Mouse (Mus musculus) CH12.LX (cell line): ENCODE measurements around the gene Mfsd4a. TPM values are rescaled to one million over a fixed set of nuclear protein-coding genes. Genes with fewer than 3 reads are reported as not detected.

Source experiments
- DNase-seq: peaks from one replicate; pipeline ENCODE4 v3.0.0-alpha.2; 2013; ENCODE audit errors: extremely low read depth
- H3K27ac ChIP-seq: 2 replicates; pipeline ENCODE4 v1.5.1; 2012; ENCODE audit warnings: low read depth, mild to moderate bottlenecking, control low read depth, moderate library complexity; ENCODE audit not compliant: insufficient read depth
- H3K27me3 ChIP-seq: replicated peaks from 2 replicates; pipeline ENCODE3; 2012; ENCODE audit warnings: inconsistent platforms
- H3K36me3 ChIP-seq, 2 experiments: replicated peaks in 1 of 2; 2 replicates each; pipeline versions ENCODE3 to v1.6.1; 2012; ENCODE audit warnings: inconsistent platforms in 1 of 2, low read length in 1 of 2, mild to moderate bottlenecking in 1 of 2, mixed read lengths in 1 of 2, moderate library complexity in 1 of 2; ENCODE audit not compliant: control insufficient read depth in 1 of 2, insufficient read depth in 1 of 2
- H3K4me1 ChIP-seq, 2 experiments: 2 replicates each; pipeline ENCODE4 v1.6.1; 2012; ENCODE audit warnings: inconsistent platforms in 1 of 2, moderate library complexity in 1 of 2; ENCODE audit not compliant: insufficient read depth in 2 of 2, control insufficient read depth in 1 of 2
- H3K4me2 ChIP-seq: 2 replicates; pipeline ENCODE4 v1.6.1; 2012; ENCODE audit warnings: low read depth, mild to moderate bottlenecking, control low read depth; ENCODE audit not compliant: poor library complexity, insufficient read depth, severe bottlenecking
- H3K4me3 ChIP-seq, 3 experiments: fragments of 150-350 bp in 1 of 3; sonication (generic) in 1 of 3; replicated peaks in 1 of 3; 2 replicates each; pipeline versions ENCODE3 to v1.5.1; 2011 to 2012; ENCODE audit warnings: low read depth in 2 of 3, low read length in 2 of 3, mild to moderate bottlenecking in 2 of 3, moderate library complexity in 2 of 3, control low read depth in 1 of 3, improper control_type of control experiment in 1 of 3, inconsistent platforms in 1 of 3, mixed read lengths in 1 of 3; ENCODE audit not compliant: poor library complexity in 1 of 3
- H3K79me2 ChIP-seq: replicated peaks from 2 replicates; pipeline ENCODE4 v1.6.1; 2012; ENCODE audit warnings: mild to moderate bottlenecking, moderate library complexity; ENCODE audit not compliant: control insufficient read depth, poor library complexity, insufficient read depth, severe bottlenecking; ENCODE audit errors: extremely low read depth
- H3K9ac ChIP-seq: 2 replicates; pipeline ENCODE4 v1.6.1; 2012; ENCODE audit warnings: low read depth, mild to moderate bottlenecking, control low read depth, moderate library complexity; ENCODE audit not compliant: insufficient read depth
- H3K9me3 ChIP-seq: replicated peaks from 2 replicates; pipeline ENCODE3; 2012; ENCODE audit warnings: low read length, inconsistent platforms, mixed read lengths
- CHD1 ChIP-seq: IDR thresholded peaks from 2 replicates; pipeline ENCODE4 v1.6.1; 2012; ENCODE audit warnings: low read depth, low read length, improper control_type of control experiment, inconsistent platforms
- CHD2 ChIP-seq: IDR thresholded peaks from 2 replicates; pipeline ENCODE4 v1.6.1; 2011; ENCODE audit warnings: low read length, improper control_type of control experiment
- CTCF ChIP-seq, 2 experiments: IDR thresholded peaks in 1 of 2; conservative IDR thresholded peaks in 1 of 2; 2 replicates each; pipeline ENCODE4 v1.5.1; 2011 to 2012; ENCODE audit warnings: low read depth in 2 of 2, low read length in 2 of 2, improper control_type of control experiment in 1 of 2, inconsistent platforms in 1 of 2, mild to moderate bottlenecking in 1 of 2, moderate library complexity in 1 of 2
- E2F4 ChIP-seq: IDR thresholded peaks from 2 replicates; pipeline ENCODE4 v1.6.1; 2011; ENCODE audit warnings: low read depth, low read length, improper control_type of control experiment; ENCODE audit not compliant: insufficient replicate concordance
- EP300 ChIP-seq: IDR thresholded peaks from 2 replicates; pipeline ENCODE4 v1.6.1; 2011; ENCODE audit warnings: low read length, improper control_type of control experiment
- ETS1 ChIP-seq: conservative IDR thresholded peaks from 2 replicates; pipeline ENCODE4 v1.6.1; 2012; ENCODE audit warnings: low read depth, mild to moderate bottlenecking, inconsistent platforms, low read length, improper control_type of control experiment, moderate library complexity
- GABPA ChIP-seq: IDR thresholded peaks from 2 replicates; pipeline ENCODE4 v1.6.1; 2012; ENCODE audit warnings: low read depth, low read length, improper control_type of control experiment, inconsistent platforms; ENCODE audit not compliant: insufficient replicate concordance
- HCFC1 ChIP-seq: IDR thresholded peaks from 2 replicates; pipeline ENCODE4 v1.6.1; 2012; ENCODE audit warnings: low read depth, mild to moderate bottlenecking, inconsistent platforms, low read length, improper control_type of control experiment
- IRF4 ChIP-seq: IDR thresholded peaks from 2 replicates; pipeline ENCODE4 v1.6.1; 2014; ENCODE audit warnings: low read depth, mild to moderate bottlenecking, inconsistent platforms, low read length, improper control_type of control experiment
- JUND ChIP-seq: conservative IDR thresholded peaks from 2 replicates; pipeline ENCODE4 v1.6.1; 2011; ENCODE audit warnings: low read depth, low read length, improper control_type of control experiment
- MAFK ChIP-seq: IDR thresholded peaks from 2 replicates; pipeline ENCODE4 v1.6.1; 2011; ENCODE audit warnings: low read length, improper control_type of control experiment; ENCODE audit not compliant: insufficient replicate concordance
- MAX ChIP-seq: IDR thresholded peaks from 2 replicates; pipeline ENCODE4 v1.6.1; 2011; ENCODE audit warnings: low read length, improper control_type of control experiment
- MAZ ChIP-seq: IDR thresholded peaks from 2 replicates; pipeline ENCODE4 v1.6.1; 2012; ENCODE audit warnings: low read depth, mild to moderate bottlenecking, inconsistent platforms, low read length, improper control_type of control experiment, moderate library complexity
- NELFE ChIP-seq: IDR thresholded peaks from 2 replicates; pipeline ENCODE4 v1.6.1; 2011; ENCODE audit warnings: low read depth, low read length, improper control_type of control experiment
- NRF1 ChIP-seq: IDR thresholded peaks from 2 replicates; pipeline ENCODE4 v1.6.1; 2014; ENCODE audit warnings: low read depth, mild to moderate bottlenecking, inconsistent platforms, low read length, improper control_type of control experiment, moderate library complexity
- PAX5 ChIP-seq: IDR thresholded peaks from 2 replicates; pipeline ENCODE4 v1.6.1; 2012; ENCODE audit warnings: low read length, inconsistent platforms, mixed read lengths
- POLR2A ChIP-seq: IDR thresholded peaks from 2 replicates; pipeline ENCODE4 v1.6.1; 2011; ENCODE audit warnings: low read depth, mild to moderate bottlenecking, improper control_type of control experiment, low read length
- POLR2AphosphoS2 ChIP-seq: IDR thresholded peaks from 2 replicates; pipeline ENCODE4 v1.6.1; 2011; ENCODE audit warnings: low read depth, low read length, improper control_type of control experiment
- RCOR1 ChIP-seq: conservative IDR thresholded peaks from 2 replicates; pipeline ENCODE4 v1.6.1; 2012; ENCODE audit warnings: low read depth, mild to moderate bottlenecking, inconsistent platforms, low read length, improper control_type of control experiment
- SIN3A ChIP-seq: IDR thresholded peaks from 2 replicates; pipeline ENCODE4 v1.6.1; 2012; ENCODE audit warnings: low read length, improper control_type of control experiment, inconsistent platforms
- TCF12 ChIP-seq: IDR thresholded peaks from 2 replicates; pipeline ENCODE4 v1.6.1; 2014; ENCODE audit warnings: low read depth, mild to moderate bottlenecking, inconsistent platforms, low read length, improper control_type of control experiment
- USF1 ChIP-seq: IDR thresholded peaks from 2 replicates; pipeline ENCODE4 v1.6.1; 2014; ENCODE audit warnings: low read depth, mild to moderate bottlenecking, inconsistent platforms, low read length, improper control_type of control experiment
- USF2 ChIP-seq: conservative IDR thresholded peaks from 2 replicates; pipeline ENCODE4 v1.6.1; 2011; ENCODE audit warnings: low read depth, low read length, improper control_type of control experiment
- ZC3H11A ChIP-seq: IDR thresholded peaks from 2 replicates; pipeline ENCODE4 v1.6.1; 2012; ENCODE audit warnings: low read depth, mild to moderate bottlenecking, inconsistent platforms, low read length, improper control_type of control experiment
- ZKSCAN1 ChIP-seq: IDR thresholded peaks from 2 replicates; pipeline ENCODE4 v1.6.1; 2012; ENCODE audit warnings: low read depth, inconsistent platforms, low read length, improper control_type of control experiment, borderline replicate concordance
- ZNF384 ChIP-seq: IDR thresholded peaks from 2 replicates; pipeline ENCODE4 v1.6.1; 2012; ENCODE audit warnings: low read depth, low read length, improper control_type of control experiment, inconsistent platforms
- dilution Hi-C: fragments of 300-500 bp; cut with MboI; formaldehyde crosslinking; loops from 2 replicates; pipeline ENCODE4 v1.14.3; 2020; ENCODE audit warnings: low sequenced_read_pairs; ENCODE audit not compliant: extremely low pct_unique_long_range_greater_than_20kb, extremely low pct_ligation_motif_present
- in situ Hi-C: fragments of 300-500 bp; cut with MboI; formaldehyde crosslinking; loops from 3 replicates; pipeline ENCODE4 v1.14.3; 2019; ENCODE audit warnings: low sequenced_read_pairs, low pct_ligation_motif_present, low pct_unique_long_range_greater_than_20kb, mixed read lengths
- polyA plus RNA-seq: library from polyadenylated mRNA; unstranded; fragments of >175 nt; gene quantifications from 2 replicates; pipeline ENCODE4 v1.2.1, GENCODE M21; 2012; ENCODE audit warnings: low read depth; ENCODE audit not compliant: insufficient read length
- total RNA-seq, 2 experiments: library from RNA; depleted of rRNA; stranded (reverse); fragments of 300-350 nt in 1 of 2; fragments of >200 nt in 1 of 2; gene quantifications; 2 replicates each; pipeline ENCODE4 v1.2.3; 2012 to 2014

Mfsd4a gene
- total and polyA plus RNA-seq, 3 experiments: 1.4 to 11.8 (median 5.2) TPM

- in situ Hi-C loops (no loop called here), dilution Hi-C loops (no loop called here)
- peaks cover 8 to 33% of the 10 kb centered on the region in 2 experiments for H3K4me1 ChIP-seq
- H3K79me2 ChIP-seq: peaks cover 72% of the 10 kb centered on the region
- TF ChIP-seq ZKSCAN1 (no peak), CTCF (conservative IDR thresholded peaks at IDR 0.05 in 1 of 2, IDR thresholded peaks at IDR 0.05 in 1 of 2; ENCODE audit: low read depth in 2 of 2, low read length in 2 of 2) (peak; percentile 24 to 31; a peak in 3 of 4 replicates)
- H3K4me3 ChIP-seq: no peak overlapping the region
- no peaks in the 10 kb centered on the region for H3K27me3 ChIP-seq
- H3K9ac ChIP-seq: no peak overlapping the region
- peaks cover 4% of the 10 kb centered on the region for H3K9me3 ChIP-seq
- H3K36me3 ChIP-seq: peaks cover 45 to 61% of the 10 kb centered on the region in 2 experiments
- no peak overlapping the region for H3K4me2 ChIP-seq
- H3K27ac ChIP-seq: no peak overlapping the region
- DNase-seq: no peak
These were observed 53.1 kb downstream of the Mfsd4a start for GRCm38 (mm10) chr1:132014800-132015199.

- peaks cover 29 to 42% of the 10 kb centered on the region in 2 experiments for H3K36me3 ChIP-seq
- peaks cover 82% of the 10 kb centered on the region for H3K79me2 ChIP-seq
- DNase-seq: no peak
- in situ Hi-C loops: no loop called here
- dilution Hi-C loops: no loop called here
- peak overlapping the region; percentile 77 for H3K9ac ChIP-seq
- peaks cover 8 to 33% of the 10 kb centered on the region in 2 experiments for H3K4me1 ChIP-seq
- no peak for TF ChIP-seq MAFK
- TF ChIP-seq CHD1: no peak
- no peak for TF ChIP-seq JUND
- no peak for TF ChIP-seq USF2
- TF ChIP-seq POLR2AphosphoS2: no peak
- no peak for TF ChIP-seq E2F4
- TF ChIP-seq NELFE: no peak
- TF ChIP-seq ETS1: no peak
- TF ChIP-seq HCFC1: no peak
- TF ChIP-seq, all 38 proteins: peak for 0
- H3K9me3 ChIP-seq: peaks cover 4% of the 10 kb centered on the region
- H3K4me2 ChIP-seq: peak overlapping the region; percentile 95
- peak overlapping the region; percentile 24 to 77 (median 30) for H3K4me3 ChIP-seq
- peak overlapping the region; percentile 100 for H3K27ac ChIP-seq
- H3K27me3 ChIP-seq: no peaks in the 10 kb centered on the region
These were observed 55.0 kb downstream of the Mfsd4a start for GRCm38 (mm10) chr1:132012861-132013260.

- H3K4me1 ChIP-seq: peaks cover 8 to 34% of the 10 kb centered on the region in 2 experiments
- H3K4me2 ChIP-seq: peak overlapping the region; percentile 95
- TF ChIP-seq ZKSCAN1 (no peak), ETS1 (peak; percentile 98), ZC3H11A (no peak), MAZ (peak; percentile 45; the same call in 1 of the 2 replicates), MAX (peak; percentile 81; the same call in 1 of the 2 replicates), SIN3A (peak; percentile 94), POLR2A (no peak), USF1 (no peak), ZNF384 (peak; percentile 81), IRF4 (peak; percentile 99), TCF12 (peak; percentile 86), RCOR1 (peak; percentile 95), CHD1 (no peak), EP300 (peak; percentile 97), E2F4 (peak; percentile 74; the same call in 1 of the 2 replicates), NRF1 (no peak), CHD2 (peak; percentile 69), PAX5 (no peak), POLR2AphosphoS2 (peak; percentile 51; the same call in 1 of the 2 replicates), GABPA (no peak)
These were observed 56.1 kb downstream of the Mfsd4a start for GRCm38 (mm10) chr1:132011785-132012184.

More at GRCm38 (mm10) chr1:132011785-132012184, 56.1 kb downstream of the Mfsd4a start:
- DNase-seq: peak; percentile 77
- no peaks in the 10 kb centered on the region for H3K27me3 ChIP-seq
- H3K79me2 ChIP-seq: peaks cover 73% of the 10 kb centered on the region
- peak overlapping the region; percentile 100 for H3K27ac ChIP-seq
- peaks cover 4% of the 10 kb centered on the region for H3K9me3 ChIP-seq
- peaks cover 19 to 31% of the 10 kb centered on the region in 2 experiments for H3K36me3 ChIP-seq
- dilution Hi-C loops: no loop called here
- in situ Hi-C loops: no loop called here
- peak overlapping the region; percentile 16 to 77 (median 30) for H3K4me3 ChIP-seq
- peak overlapping the region; percentile 77 for H3K9ac ChIP-seq
